Mouse (Mus musculus) myocyte (in vitro differentiated cells): ENCODE measurements at regions not wholly inside any gene's neighbourhood (a gene's known extent, or its start where the extent isn't known, plus 50 kb on each side); places are given as distances from the start of the nearest gene placed in this dataset.

Experiments used
- E2F4 ChIP-seq: IDR thresholded peaks from one replicate; pipeline ENCODE4 v1.6.1; 2011; ENCODE audit warnings: mild to moderate bottlenecking, control low read depth, moderate library complexity; ENCODE audit not compliant: insufficient read depth
- MAX ChIP-seq: IDR thresholded peaks from one replicate; pipeline ENCODE4 v1.6.1; 2011; ENCODE audit warnings: low read depth, mild to moderate bottlenecking, control low read depth
- MYOD1 ChIP-seq, 3 experiments: IDR thresholded peaks; one replicate each; pipeline ENCODE4 v1.6.1; 2011; ENCODE audit warnings: control low read depth in 2 of 3, low read depth in 2 of 3, mild to moderate bottlenecking in 2 of 3, moderate library complexity in 1 of 3; ENCODE audit not compliant: insufficient read length in 2 of 3, control insufficient read depth in 1 of 3
- POLR2A ChIP-seq: IDR thresholded peaks from one replicate; pipeline ENCODE4 v1.6.1; 2011; ENCODE audit warnings: low read depth, mild to moderate bottlenecking, control low read depth, moderate library complexity; ENCODE audit not compliant: insufficient read length

GRCm38 (mm10) chr14:24586982-24587672, 100.2 kb downstream of the Rps24 start:
- TF ChIP-seq MYOD1 (IDR thresholded peaks at IDR 0.05; ENCODE audit: control insufficient read depth in 1 of 3, insufficient read length in 2 of 3, low read depth in 2 of 3) = no peak
- TF ChIP-seq POLR2A = no peak
- TF ChIP-seq MAX = no peak
- no peak for TF ChIP-seq E2F4
